Mouse (Mus musculus): ENCODE results near the gene Hamp2.
"Not testable (repeated sequence)": the region's sequence is repeated elsewhere in the genome, so short reads cannot be mapped to it uniquely, and the experiment has no call there.

GRCm38 (mm10) chr7:30949902-30950301 lies 25.4 kb upstream of the Hamp2 start:
- not testable (repeated sequence) for TF ChIP-seq CTCF, EP300 (IDR thresholded peaks at IDR 0.05; ENCODE audit: low read depth)
